Mouse (Mus musculus) left cerebral cortex, adult 2 months (tissue): ENCODE measurements at regions not wholly inside any gene's neighbourhood (a gene's known extent, or its start where the extent isn't known, plus 50 kb on each side); places are given as distances from the start of the nearest gene placed in this dataset.
"Not testable (repeated sequence)": the region's sequence is repeated elsewhere in the genome, so short reads cannot be mapped to it uniquely, and the experiment has no call there.

Experiments used
- DNase-seq, 2 experiments: peaks; one replicate each; pipeline ENCODE4 v3.0.0; 2021 to 2022; ENCODE audit warnings: low spot score in 2 of 2, mixed read lengths in 1 of 2; ENCODE audit errors: extremely low spot score in 1 of 2
- H3K27ac ChIP-seq: fragments of 200-600 bp; 2 replicates; pipeline ENCODE4 v1.8.1; 2022
- H3K4me3 ChIP-seq: fragments of 200-600 bp; 2 replicates; pipeline ENCODE4 v1.8.1; 2022
- CTCF ChIP-seq: fragments of 200-600 bp; IDR thresholded peaks from 2 replicates; pipeline ENCODE4 v1.8.1; 2022; ENCODE audit warnings: antibody characterized with exemption, mild to moderate bottlenecking, moderate library complexity
- intact Hi-C: fragments of 180-260 bp; cut with DNase I; formaldehyde crosslinking; loops from one replicate; pipeline ENCODE4 v1.15.1; 2025

GRCm38 (mm10) chr9:81312047-81312446, 321.6 kb downstream of the Htr1b start:
- intact Hi-C loops, result loop anchor here (10.0 kb wide), 1 partner anchor 313 kb away; no protein-coding TSS in a partner anchor
- Histone ChIP-seq H3K27ac (no peak overlapping the region), H3K4me3 (no peak overlapping the region)
- no peak for TF ChIP-seq CTCF
- no peak for DNase-seq

GRCm38 (mm10) chr9:81308532-81309191, 325.0 kb downstream of the Htr1b start:
- DNase-seq, result no peak
- intact Hi-C loops, result no loop called here
- H3K4me3 ChIP-seq, result no peak overlapping the region
- TF ChIP-seq CTCF, result no peak
- no peak overlapping the region for H3K27ac ChIP-seq

- no peak for TF ChIP-seq CTCF
- intact Hi-C loops, result no loop called here
- no peak overlapping the region for H3K27ac ChIP-seq
- H3K4me3 ChIP-seq, result no peak overlapping the region
- no peak for DNase-seq
Measured at GRCm38 (mm10) chr9:81305437-81306046, 328.1 kb downstream of the Htr1b start.

GRCm38 (mm10) chr9:81275751-81276150, 357.9 kb downstream of the Htr1b start:
- Histone ChIP-seq H3K4me3 (no peak overlapping the region), H3K27ac (no peak overlapping the region)
- DNase-seq, result no peak
- intact Hi-C loops, result no loop called here
- TF ChIP-seq CTCF, result no peak

- intact Hi-C loops, result no loop called here
- no peak overlapping the region for H3K4me3 ChIP-seq
- no peak overlapping the region for H3K27ac ChIP-seq
- no peak for DNase-seq
- no peak for TF ChIP-seq CTCF
Measured at GRCm38 (mm10) chr9:81275336-81275735, 358.3 kb downstream of the Htr1b start.

GRCm38 (mm10) chr9:81224957-81225356, 408.7 kb downstream of the Htr1b start:
- H3K27ac ChIP-seq, DNase-seq, intact Hi-C loops, H3K4me3 ChIP-seq: not testable (repeated sequence)

- Histone ChIP-seq H3K27ac (no peak overlapping the region), H3K4me3 (no peak overlapping the region)
- intact Hi-C loops, result no loop called here
- no peak for DNase-seq
- peak; percentile 18 for TF ChIP-seq CTCF
Measured at GRCm38 (mm10) chr9:81217938-81218337, 415.7 kb downstream of the Htr1b start.

GRCm38 (mm10) chr9:81215601-81216141, 418.0 kb downstream of the Htr1b start:
- DNase-seq, result no peak
- no peak for TF ChIP-seq CTCF
- H3K27ac ChIP-seq, result no peak overlapping the region
- intact Hi-C loops, result no loop called here
- H3K4me3 ChIP-seq, result no peak overlapping the region

- no peak overlapping the region for H3K4me3 ChIP-seq
- no peak overlapping the region for H3K27ac ChIP-seq
- TF ChIP-seq CTCF, result no peak
- no peak for DNase-seq
- intact Hi-C loops, result no loop called here
Measured at GRCm38 (mm10) chr9:81214692-81215091, 418.9 kb downstream of the Htr1b start.

- no peak overlapping the region for H3K27ac ChIP-seq
- no peak for DNase-seq
- no peak for TF ChIP-seq CTCF
- no peak overlapping the region for H3K4me3 ChIP-seq
- intact Hi-C loops, result no loop called here
Measured at GRCm38 (mm10) chr9:81192643-81193042, 441.0 kb downstream of the Htr1b start.
